Mouse (Mus musculus) c-Kit-negative CD71-positive TER-119-positive erythroid progenitor cells, embryonic 14.5 days (primary cell): ENCODE measurements around the gene Tex14.
"Not testable (repeated sequence)": the region's sequence is repeated elsewhere in the genome, so short reads cannot be mapped to it uniquely, and the experiment has no call there.

Experiments used
- DNase-seq: peaks from one replicate; pipeline ENCODE4 v3.0.0-alpha.2; 2013; ENCODE audit warnings: low read depth, low spot score

Gene Tex14

DNA sequence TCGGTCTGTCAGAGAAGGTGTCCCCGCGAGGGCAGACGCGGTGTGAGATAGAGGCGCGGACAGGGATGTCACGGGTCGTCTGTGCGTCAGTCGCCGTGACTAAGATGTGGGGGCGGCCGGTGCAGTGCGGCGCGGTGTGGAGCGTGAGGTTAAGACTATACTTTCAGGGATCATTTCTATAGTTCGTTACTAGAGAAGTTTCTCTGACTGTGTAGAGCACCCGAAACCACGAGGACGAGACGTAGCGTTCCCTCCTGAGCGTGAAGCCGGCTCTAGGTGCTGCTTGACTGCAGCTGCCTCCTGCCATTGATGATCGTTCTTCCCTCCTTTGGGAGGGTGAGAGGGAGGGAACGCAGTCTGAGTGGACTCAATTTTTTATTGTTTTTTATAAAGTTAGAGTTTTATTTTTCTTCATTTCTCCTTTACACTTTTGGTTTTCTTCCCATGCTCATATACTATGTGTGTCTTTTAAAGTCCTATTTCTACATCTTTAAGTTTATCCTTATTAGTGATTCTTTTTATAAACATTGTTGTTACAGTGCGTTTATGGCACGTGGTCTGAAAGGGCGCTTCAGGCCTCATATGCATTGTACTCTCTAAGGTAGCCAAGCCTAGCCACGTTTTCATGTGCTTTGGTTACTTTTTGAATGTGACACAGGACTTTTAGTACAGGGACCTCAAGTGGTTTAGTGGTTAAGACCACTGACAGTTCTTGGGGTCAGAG is 43.8 kb downstream of the Tex14 start:
- peak; percentile 59 for DNase-seq

DNA sequence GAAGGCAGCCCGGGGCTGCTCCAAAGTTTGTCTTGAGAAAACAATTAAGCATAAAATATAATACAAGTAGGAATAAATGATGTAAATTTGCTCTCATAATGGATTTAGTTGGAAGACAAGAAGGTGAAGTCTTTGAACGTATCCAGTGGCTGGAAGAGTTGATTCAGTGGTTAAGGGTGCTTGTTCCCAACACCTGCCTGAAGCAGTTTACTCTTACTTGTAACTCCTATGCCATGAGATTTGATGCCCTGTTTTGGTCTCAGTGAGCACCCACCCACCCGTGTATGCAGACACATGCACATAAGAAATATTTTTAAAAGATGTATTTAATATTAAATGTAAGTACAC is 44.3 kb downstream of the Tex14 start:
- DNase-seq: no peak

DNA sequence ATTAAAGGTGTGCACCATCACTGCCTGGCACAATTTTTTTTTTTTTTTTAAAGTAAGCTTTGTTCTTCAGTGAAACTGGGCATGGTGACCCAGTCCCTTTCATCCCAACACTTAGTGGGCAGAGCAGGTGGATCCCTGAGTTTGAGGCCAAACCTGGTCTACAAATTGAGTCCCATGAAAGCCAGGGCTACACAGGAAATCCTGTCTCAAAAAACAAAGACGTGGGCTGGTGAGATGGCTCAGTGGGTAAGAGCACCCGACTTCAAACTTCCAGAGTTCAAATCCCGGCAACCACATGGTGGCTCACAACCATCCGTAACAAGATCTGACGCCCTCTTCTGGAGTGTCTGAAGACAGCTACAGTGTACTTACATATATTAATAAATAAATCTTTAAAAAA is 45.0 kb downstream of the Tex14 start:
- not testable (repeated sequence) for DNase-seq

DNA sequence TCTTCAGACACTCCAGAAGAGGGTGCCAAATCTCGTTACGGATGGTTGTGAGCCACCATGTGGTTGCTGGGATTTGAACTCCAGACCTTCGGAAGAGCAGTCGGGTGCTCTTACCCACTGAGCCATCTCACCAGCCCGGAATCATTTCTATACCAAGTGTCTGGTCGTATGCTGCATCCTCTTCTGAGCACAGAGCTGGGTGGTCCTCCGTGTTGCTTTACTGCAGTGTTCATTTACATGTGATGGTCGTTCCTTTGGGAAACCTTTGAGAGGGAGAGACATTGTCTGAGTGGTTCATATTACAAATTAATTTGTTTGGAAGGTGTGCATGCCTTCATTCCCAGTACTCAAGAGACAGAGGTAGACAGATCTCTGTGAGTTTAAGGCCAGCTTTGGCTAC is 47.9 kb downstream of the Tex14 start:
- DNase-seq: not testable (repeated sequence)

DNA sequence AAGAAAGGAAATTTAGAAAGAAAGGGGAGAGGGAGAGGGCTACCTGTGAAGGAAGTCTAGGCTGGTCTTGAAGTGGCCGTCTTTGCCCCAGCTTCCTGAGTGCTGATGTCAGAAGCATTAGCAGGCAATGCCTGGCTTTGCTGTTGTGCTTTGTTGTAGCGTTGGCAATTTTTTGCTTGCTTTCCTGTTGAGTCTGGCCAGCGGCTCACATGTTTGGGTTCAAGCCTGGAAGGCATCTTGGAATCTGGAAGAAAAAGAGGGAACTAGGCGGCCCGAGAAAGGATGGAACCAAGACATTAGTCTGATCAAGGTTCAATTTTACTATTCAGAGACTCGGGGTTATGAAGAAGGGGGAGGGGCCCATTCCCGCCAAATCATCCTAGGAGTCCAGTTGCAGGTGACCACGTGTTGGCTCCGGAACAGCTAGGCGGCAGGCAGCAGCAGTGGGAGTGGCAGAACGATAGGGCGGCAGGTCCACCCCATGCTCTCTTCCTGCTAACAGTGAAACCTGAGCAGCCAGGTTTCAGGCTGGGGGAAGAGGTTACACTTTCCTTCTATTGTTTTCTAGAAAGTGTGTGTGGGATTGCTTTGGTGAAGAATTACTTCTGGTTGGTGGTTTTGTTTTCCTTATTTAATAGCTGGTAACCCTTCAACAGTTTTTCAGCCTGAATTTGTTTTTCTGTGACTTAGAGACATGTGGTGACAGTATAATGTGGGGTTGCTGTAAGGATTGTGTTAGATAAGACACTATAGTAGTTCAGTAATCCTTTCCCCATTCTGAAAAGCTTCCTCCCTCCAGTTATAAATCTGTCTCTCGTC is 48.6 kb downstream of the Tex14 start:
- DNase-seq: no peak

DNA sequence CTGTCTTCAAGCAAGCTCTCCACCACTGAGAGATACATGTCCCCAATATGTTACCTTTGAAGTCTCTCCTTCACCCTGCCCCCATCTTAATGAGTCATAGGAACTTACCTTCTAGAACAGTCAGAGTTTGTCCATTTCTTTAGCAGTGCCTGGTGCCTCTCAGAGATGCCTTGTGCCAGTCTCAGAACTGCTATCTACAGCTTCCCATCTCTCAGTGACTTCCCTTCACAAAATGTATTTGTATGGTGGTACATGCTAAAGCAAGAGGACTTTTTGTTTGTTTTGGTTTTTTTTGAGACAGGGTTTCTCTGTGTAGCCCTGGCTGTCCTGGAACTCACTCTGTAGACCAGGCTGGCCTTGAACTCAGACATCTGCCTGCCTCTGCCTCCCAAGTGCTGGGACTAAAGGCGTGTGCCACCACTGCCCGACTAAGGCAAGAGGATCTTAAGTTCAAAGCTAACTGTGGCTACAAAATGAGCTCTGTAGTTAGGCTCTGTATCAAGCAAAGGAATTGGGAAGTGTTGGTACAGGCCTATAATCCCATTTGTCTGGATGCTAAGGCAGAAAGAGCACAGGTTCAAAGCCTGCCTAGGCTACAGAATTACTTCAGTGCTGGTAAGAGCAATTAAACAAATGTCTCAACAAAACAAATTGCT is 49.3 kb downstream of the Tex14 start:
- DNase-seq: no peak

DNA sequence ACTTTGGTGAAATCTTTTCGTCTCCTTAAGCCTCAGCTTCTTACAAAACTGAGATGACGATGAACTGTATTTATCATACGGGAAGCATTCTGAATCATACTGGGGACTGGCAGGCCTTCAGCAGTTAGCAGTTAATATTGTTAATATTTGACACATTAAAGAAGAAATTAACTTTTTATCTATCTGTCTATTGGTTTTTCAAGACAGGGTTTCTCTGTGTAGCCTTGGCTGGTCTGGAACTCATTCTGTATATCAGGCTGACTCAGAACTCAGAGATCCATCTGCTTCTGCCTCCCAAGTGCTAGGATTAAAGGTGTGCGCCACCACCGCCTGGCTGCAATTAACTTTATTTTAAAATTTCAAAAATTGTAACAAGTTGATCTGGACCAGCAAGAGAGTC is 50.7 kb downstream of the Tex14 start:
- no peak for DNase-seq

DNA sequence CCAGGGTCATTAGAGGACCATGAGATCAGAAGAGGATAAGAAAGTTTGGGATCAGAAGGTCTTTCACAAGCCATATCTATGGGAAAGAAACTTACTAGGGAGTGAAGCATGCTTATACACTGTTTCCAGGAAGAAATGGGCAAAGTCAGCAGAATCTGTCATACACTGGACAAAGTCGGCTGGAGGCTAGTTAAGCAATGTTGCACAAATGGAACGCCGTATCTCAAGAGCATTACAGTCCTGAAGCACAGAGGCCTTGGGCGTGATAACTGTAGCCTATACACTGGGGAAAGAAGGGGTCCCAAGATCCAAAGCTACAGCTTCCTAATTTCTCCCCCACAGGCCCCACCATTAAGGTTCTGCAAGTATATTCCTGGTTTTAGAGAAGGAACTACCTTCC is 51.1 kb downstream of the Tex14 start:
- DNase-seq: no peak

DNA sequence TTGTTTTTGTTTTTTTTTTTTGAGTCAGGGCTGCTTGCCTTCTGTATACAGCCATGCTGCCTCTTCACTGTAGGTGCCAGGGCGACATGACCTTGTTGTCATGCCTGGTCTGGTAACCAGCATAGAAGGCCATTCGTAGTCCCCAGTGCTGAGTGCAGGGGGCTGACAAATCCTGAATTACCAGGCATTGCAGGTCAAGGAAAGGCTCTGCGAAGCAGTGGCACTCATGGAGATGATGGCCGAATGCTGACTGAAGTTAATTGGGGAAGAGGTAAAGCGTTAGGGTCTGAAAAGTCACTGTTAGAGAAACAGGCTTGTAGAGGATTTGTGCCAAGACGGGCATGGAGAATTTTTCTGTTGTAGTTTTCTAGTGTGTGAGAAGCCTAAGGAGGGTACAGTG is 55.7 kb downstream of the Tex14 start:
- DNase-seq: no peak

DNA sequence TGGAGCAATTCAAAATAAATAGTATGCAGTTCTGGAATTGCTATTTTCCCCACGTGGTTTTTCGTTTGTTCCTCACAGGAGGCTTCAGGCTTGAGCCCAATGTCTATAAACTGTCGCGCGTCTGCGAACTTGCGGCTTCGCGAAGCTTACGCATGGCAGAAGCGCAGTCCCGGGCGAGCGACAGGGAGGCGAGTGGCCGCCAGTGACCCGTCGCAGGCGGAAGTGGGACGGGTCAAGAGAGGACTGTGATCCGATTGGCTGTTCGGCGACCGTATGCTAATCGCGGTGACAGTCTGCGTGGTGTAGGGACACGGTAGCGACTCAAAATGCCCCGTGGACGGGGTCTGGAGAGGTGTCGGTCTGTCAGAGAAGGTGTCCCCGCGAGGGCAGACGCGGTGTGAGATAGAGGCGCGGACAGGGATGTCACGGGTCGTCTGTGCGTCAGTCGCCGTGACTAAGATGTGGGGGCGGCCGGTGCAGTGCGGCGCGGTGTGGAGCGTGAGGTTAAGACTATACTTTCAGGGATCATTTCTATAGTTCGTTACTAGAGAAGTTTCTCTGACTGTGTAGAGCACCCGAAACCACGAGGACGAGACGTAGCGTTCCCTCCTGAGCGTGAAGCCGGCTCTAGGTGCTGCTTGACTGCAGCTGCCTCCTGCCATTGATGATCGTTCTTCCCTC is 57.1 kb downstream of the Tex14 start:
- peak; percentile 36 for DNase-seq

DNA sequence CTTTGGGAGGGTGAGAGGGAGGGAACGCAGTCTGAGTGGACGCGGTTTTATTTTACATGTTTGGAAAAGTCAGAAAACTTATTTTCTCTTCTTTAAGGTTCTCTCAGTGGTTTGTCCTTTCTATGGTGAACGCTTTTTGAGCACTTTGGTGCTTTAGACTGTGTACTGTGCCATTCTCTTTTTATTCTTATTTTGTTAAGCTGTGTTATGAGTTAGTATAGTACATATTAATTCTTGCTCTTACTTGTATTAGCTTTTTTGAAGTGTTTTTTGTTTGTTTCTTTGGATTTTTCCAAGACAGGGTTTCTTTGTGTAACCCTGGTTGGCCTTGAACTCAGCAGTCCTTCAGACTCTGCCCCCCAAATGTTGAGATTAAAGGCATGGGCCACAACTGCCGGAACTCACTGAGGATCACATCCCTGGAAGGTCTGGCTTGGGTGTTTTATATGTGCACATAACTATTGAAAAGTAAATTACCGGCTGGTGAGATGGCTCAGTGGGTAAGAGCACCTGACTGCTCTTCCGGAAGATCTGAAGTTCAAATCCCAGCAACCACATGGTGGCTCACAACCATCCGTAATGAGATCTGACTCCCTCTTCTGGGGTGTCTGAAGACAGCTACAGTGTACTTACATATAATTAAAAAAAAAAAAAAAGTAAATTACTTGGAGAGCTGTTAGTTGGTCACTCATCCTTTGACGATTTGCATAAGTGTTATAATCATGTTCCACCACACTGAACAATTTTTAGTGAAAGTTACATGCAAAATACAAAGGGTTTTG is 57.8 kb downstream of the Tex14 start:
- peak; percentile 21 for DNase-seq

DNA sequence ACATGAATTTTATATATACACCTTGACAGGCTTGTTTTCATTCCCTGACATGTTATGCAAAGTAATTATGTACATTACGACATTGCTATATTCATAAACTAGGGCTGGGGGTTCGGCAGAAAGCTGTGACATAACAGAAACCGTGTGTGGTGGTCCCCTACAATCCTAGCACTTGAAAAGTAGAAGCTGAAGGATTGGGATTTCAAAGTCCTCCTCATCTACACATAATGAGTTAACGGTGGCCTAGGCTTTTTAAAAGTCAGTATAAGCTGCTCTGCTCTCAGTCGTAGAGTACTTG is 58.3 kb downstream of the Tex14 start:
- DNase-seq: no peak

DNA sequence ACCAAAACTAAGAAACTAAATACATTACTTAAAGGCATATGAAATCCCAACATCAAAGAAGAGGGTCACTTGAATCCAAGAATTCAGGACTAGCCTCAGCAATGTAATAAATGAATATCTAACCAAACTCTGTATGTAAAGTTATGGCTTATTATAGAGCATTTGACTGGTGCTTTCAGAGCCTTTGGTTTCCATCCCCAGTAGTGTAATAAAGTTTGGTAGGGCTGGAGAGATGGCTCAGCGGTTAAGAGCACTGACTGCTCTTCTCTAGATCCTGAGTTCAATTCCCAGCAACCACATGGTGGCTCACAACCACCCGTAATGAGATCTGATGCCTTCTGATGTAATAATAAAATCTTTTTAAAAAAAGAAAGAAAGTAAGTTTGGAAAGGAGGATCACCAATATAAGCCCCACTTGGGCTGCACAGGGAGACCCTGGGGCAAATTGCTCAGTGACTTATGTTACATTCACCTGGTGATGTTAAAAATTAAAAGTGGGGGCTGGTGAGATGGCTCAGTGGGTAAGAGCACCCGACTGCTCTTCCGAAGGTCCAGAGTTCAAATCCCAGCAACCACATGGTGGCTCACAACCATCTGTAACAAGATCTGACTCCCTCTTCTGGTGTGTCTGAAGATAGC is 59.0 kb downstream of the Tex14 start:
- DNase-seq: not testable (repeated sequence)

DNA sequence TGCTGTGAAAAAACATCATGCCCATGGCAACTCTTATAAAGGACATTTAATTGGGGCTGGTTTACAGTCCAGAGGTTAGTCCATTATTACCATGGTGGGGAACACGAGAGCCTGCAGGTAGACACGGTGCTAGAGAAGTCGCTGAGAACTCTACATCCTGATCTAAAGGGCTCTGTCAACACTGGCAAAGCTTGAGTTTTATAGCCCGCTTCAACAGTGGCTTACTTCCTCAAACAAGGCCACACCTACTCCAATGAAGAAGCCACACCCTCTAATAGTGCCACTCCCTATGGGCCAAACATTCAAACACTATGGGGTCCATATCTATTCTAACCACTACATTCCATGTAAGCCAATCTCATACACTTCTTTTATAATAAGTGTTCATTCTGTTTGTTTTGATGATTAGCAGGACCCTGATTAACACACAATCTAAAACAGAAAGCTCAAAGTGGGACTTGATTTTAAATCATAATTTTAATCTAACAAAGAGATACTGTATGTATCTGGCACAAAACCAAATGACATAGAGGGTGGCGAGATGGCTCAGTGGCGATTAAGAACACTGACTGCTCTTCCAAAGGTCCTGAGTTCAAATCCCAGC is 61.2 kb downstream of the Tex14 start:
- DNase-seq: peak; percentile 39

DNA sequence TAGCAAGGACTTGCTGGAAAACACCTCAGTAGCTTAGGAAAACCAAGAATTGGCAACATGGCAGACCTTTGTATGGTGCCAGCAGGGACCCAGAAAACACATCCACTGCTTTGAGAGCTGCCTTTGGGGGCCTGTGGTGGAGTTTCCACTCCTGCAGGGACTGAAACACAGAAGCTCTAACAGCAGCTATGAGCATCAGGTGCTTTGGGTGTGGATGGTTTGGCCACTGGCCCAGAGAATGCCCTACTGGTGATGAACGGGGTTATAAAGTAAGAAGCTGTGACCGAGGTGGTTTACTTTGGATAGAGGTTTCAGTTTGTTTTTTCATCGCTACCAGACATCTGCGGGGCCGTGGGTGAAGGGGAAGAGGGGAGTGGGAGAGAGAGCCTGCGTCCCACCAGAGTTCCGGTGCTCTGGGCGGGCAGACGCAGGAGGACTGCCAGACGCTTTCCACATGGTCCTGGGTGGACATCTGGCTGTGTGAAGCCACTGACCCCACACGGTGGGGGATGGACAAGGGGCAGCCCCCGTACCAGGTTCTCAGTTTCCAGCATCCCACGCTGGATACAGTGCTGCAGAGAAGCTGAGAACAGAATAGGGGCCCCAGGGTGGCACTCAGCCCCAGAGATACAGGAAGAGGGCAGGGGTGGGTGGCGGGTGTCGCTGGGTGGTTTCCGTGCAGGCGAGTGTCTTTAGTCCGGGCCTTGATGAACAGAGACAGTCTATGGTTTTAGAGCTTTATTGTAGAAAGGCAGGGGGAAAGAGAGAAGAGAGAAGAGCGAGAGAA is 62.8 kb downstream of the Tex14 start:
- no peak for DNase-seq

DNA sequence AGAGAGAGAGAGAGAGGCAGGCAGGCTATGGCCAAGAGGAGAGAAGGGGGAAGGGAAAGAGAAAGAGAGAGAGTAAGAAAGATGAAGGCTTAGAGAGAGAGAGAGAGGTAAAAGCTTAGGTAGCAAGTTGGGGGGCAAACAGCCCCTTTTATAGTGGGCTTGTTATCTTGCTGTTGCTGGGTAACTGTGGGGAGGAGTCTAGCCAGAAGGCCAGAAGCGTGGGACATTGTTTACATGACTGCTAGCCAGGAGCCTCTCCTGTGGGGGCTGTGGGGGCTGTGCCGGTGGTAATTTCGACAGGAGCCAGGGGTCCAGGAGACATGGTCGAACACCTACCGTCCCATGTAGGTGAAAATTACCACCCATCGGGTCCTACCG is 63.4 kb downstream of the Tex14 start:
- no peak for DNase-seq

DNA sequence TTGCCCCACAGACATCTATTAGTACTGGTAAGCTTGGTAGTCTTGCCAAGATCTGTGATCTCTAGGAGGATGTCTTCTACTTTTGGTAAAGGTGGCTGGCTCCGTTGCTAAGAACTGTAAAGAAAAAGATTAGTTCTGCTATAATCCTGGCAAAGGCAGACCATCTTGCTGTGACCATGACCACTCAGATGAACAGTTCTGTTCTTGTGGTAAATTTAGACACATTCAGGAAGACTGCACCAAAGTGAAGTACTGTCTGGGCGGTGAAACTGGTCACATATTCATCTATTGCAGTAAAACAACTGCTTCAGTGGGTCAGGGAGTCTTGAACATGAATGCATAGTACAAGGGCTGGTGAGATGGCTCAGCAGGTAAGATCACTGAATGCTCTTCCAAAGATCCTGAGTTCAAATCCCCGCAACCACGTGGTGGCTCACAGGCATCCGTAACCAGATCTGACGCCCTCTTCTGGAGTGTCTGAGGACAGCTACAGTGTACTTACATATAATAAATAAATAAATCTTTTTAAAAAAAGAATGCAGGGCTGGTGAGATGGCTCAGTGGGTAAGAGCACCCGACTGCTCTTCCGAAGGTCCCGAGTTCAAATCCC is 63.9 kb downstream of the Tex14 start:
- DNase-seq: no peak

DNA sequence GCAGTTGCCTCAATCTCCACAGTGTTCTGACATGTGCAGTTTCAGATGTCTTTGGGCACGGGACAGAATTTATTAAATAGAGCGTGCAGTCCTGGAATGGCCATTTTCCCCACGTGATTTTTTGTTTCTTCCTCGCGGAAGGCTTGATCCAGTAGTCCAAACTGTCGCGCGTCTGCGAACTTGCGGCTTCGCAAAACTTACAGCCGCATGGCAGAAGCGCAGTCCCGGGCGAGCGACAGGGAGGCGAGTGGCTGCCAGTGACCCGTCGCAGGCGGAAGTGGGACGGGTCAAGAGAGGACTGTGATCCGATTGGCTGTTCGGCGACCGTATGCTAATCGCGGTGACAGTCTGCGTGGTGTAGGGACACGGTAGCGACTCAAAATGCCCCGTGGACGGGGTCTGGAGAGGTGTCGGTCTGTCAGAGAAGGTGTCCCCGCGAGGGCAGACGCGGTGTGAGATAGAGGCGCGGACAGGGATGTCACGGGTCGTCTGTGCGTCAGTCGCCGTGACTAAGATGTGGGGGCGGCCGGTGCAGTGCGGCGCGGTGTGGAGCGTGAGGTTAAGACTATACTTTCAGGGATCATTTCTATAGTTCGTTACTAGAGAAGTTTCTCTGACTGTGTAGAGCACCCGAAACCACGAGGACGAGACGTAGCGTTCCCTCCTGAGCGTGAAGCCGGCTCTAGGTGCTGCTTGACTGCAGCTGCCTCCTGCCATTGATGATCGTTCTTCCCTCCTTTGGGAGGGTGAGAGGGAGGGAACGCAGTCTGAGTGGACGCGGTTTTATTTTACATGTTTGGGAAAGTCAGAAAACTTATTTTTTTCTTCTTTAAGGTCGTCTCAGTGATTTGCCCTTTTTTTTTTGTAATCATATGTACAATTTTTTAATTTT is 66.2 kb downstream of the Tex14 start:
- DNase-seq: peak; percentile 43

DNA sequence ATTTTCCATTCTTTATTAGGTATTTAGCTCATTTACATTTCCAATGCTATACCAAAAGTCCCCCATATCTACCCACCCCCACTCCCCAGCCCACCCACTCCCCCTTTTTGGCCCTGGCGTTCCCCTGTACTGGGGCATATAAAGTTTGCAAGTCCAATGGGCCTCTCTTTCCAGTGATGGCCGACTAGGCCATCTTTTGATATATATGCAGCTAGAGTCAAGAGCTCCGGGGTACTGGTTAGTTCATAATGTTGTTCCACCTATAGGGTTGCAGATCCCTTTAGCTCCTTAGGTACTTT is 66.8 kb downstream of the Tex14 start:
- not testable (repeated sequence) for DNase-seq
